Mouse (Mus musculus) MEL (cell line): ENCODE measurements around the gene Cmbl.

Source experiments
- MAX ChIP-seq: IDR thresholded peaks from 2 replicates; pipeline ENCODE4 v1.6.1; 2011; ENCODE audit warnings: low read length, improper control_type of control experiment
- POLR2A ChIP-seq, 2 experiments: IDR thresholded peaks; 2 replicates each; pipeline ENCODE4 v1.6.1; 2011 to 2012; ENCODE audit warnings: low read length in 2 of 2, mild to moderate bottlenecking in 2 of 2, control low read depth in 1 of 2, improper control_type of control experiment in 1 of 2, low read depth in 1 of 2, moderate library complexity in 1 of 2; ENCODE audit not compliant: control insufficient read depth in 1 of 2, insufficient read depth in 1 of 2, poor library complexity in 1 of 2

GRCm38 (mm10) chr15:31539643-31540512 lies 25.3 kb upstream of the Cmbl start:
- TF ChIP-seq POLR2A (IDR thresholded peaks at IDR 0.05; ENCODE audit: control insufficient read depth in 1 of 2, insufficient read depth in 1 of 2, low read depth in 1 of 2, low read length in 2 of 2, poor library complexity in 1 of 2) = no peak; a peak in 1 of 4 replicates
- no peak for TF ChIP-seq MAX
